Mouse (Mus musculus) CD4-positive, CD25-positive, alpha-beta regulatory T cell (primary cell): ENCODE data around the gene Clcnkb. TPM values are rescaled to one million over a fixed set of nuclear protein-coding genes. Genes with fewer than 3 reads are reported as not detected.

ENCODE experiments used
- polyA plus RNA-seq: library from polyadenylated mRNA; unstranded; fragments of 100-300 nt; shearing (Covaris generic); gene quantifications from one replicate; pipeline ENCODE4 v1.2.1, GENCODE M21; 2017

Clcnkb gene
- polyA plus RNA-seq, result 0.30 TPM

DNA sequence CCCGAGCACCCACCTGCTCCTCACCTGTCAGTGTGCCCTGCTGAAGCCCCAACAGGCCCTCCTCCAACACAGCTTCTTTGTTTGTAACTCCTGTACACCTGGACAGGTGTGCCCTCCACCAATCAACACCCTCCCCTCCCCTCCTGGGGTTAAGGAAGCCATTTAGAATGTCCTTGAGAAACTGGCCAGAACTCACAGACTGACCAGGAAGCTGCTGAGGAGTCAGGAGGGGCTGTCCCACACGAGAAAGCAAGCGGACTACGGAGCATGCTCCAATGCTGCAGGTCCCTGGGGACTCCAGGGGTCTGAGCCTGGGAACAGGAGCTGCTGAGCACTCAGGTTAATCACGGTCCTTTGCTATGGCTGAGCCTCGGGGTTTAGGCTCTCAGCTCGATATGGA lies at the start of gene Clcnkb:
TSS of gene Clcnkb (minus strand) at position 91 of the 400 bp plus-strand sequence.

DNA sequence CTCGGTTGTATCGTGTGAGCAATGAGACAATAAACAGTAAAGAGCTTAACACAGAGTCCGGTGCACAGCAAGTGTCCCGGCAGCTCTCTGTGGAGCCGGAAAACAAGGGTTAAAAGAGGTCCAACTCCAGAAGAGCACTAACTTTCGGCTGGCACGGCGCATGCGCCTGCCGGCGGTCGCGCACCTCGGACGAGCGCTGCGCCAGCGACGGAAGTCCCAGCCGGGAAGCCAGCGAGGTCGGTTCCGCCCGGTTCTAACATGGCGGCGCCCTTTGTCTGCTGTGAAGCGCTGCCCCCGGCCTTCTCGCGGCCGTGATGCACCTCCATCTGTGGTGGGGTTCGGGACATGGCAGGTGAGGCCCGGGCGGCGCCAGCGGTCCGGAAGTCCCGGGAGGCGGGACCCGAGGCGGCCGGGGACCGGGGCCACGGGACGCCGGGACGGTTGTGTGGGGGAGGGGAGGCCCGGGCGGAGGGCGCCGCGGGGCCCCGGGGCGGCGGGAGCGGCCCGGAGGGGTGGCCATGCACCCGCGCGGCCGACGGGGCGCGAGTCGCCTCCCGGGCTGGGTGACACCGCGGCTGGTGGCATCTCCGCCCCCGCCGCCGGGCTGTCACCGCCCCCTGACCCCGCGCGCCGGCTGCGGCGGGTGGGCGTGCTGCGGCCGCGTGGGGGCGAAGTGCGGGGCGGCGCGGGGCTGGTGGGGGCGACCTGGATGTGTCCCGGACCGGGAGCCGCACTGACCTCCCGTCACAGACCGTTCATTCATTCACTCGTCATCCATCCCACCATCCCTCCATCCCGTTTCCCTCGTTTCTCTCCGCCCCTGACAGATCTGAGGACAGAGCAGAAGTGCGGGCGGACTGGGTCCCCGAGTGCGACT lies 28.9 kb upstream of the Clcnkb start, which contains the start of gene Zbtb17:
TSS of gene Zbtb17 (plus strand) at position 204 of the 877 bp plus-strand sequence.

GRCm38 (mm10) chr4:141435974-141436373 lies 20.2 kb upstream of the Clcnkb start, which contains the start of gene Srarp:
Srarp (minus strand) TSS chr4:141436105.

DNA sequence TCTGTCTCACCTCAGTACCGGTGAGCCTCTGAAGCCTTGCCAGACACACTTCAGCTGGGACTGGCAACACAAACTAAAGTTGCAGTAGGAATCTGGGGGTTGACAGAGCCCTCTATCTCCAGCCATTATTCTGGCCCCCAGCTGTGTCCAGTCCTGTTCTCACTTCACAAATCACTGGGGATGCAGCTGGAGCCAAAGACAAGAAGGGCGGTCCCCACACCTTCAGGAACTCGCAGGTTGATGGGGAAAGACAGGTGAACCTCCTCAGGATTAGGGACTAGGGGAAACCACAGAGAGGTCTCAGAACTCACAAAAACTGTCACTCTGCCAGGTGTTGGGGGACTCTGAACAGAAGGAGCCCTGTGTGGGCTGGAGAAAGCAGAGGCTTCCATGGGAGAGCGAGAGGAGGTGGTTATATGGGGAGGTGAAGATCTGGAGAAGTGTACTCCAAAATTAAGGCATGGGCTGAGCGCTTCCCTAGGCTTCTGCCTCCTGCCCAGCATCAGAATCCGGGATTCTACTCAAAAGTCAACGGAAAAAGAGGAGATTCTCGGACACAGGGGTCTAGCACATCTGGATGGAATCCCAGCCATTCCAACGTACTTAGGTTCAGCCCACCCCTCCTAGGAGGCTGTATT lies 4.5 kb upstream of the Clcnkb start, which contains the start of gene Hspb7:
TSS of gene Hspb7 (plus strand) at position 588 of the 638 bp plus-strand sequence.

GRCm38 (mm10) chr4:141398545-141398944 lies 17.3 kb downstream of the Clcnkb start, which contains the start of gene Clcnka:
Clcnka (minus strand) TSS chr4:141398724.

GRCm38 (mm10) chr4:141367997-141368791 lies 47.6 kb downstream of the Clcnkb start, which contains the start of gene Fam131c:
Fam131c (plus strand) TSS chr4:141368220.

Other genes with a start within 250 kb of the Clcnkb start
- 5.5 TPM for gene Rsg1, start 202.1 kb downstream of the Clcnkb start, polyA plus RNA-seq
- not detected for gene Arhgef19, start 176.5 kb downstream of the Clcnkb start, polyA plus RNA-seq
- not detected for gene Epha2, start 114.8 kb downstream of the Clcnkb start, polyA plus RNA-seq
- gene Fam131c, start 47.8 kb downstream of the Clcnkb start, polyA plus RNA-seq, result not detected
- gene Clcnka, start 17.3 kb downstream of the Clcnkb start, polyA plus RNA-seq, result not detected
- gene Hspb7, start 4.8 kb upstream of the Clcnkb start, polyA plus RNA-seq, result not detected
- not detected for gene Srarp, start 20.1 kb upstream of the Clcnkb start, polyA plus RNA-seq
- 36.6 TPM for gene Zbtb17, start 28.6 kb upstream of the Clcnkb start, polyA plus RNA-seq
- 40.6 TPM for gene Spen, start 122.6 kb upstream of the Clcnkb start, polyA plus RNA-seq
- 0.19 TPM for gene Fblim1, start 190.1 kb upstream of the Clcnkb start, polyA plus RNA-seq
- 0.12 TPM for gene Tmem82, start 202.6 kb upstream of the Clcnkb start, polyA plus RNA-seq
- not detected for gene Slc25a34, start 207.8 kb upstream of the Clcnkb start, polyA plus RNA-seq
- 11.3 TPM for gene Plekhm2, start 248.9 kb upstream of the Clcnkb start, polyA plus RNA-seq